Mouse (Mus musculus) ovary, postnatal 14 days (tissue): ENCODE results near the gene Kcnj10.
A peak's percentile ranks its signal among the peaks of the same experiment; 100 is the strongest.

Source experiments
- DNase-seq: peaks from one replicate; pipeline ENCODE4 v3.0.0; 2022; ENCODE audit warnings: low spot score

Gene Kcnj10

DNA sequence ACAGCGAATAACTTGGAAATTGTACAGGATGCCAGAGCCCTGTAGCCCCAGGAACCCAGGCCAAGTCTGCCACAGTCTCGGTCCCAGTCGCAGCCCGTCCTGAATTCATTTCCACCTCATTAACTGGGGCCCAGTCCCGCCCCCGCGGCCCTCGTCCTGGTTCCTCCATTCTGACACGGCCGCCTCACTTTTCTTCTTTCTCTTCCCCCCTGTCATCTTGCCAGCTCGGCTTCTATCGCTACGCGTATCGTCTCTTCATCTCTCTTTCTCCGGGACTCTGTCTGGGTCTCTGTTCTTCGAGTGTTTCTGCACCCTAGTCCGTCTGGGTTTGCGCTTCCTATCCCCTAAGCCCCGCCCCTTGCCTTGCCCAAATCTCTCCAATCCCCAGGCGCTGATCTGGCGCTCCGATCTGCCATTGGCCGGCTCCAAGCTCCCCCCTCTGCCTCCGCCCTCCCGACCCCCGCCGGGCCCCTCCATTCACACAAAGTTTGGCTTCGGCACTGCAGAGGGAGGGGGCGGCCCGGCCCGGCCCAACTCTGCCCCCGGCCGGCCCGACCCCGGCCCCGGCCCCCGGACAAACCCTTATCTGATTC lies at the start of gene Kcnj10:
Kcnj10 (plus strand) TSS at position 482 of the 593 bp plus-strand sequence.
- DNase-seq, result peak; percentile 44

- no peak for DNase-seq
Observed at GRCm38 (mm10) chr1:172292880-172293279, 48.1 kb upstream of the Kcnj10 start.

GRCm38 (mm10) chr1:172293449-172293848 lies 47.6 kb upstream of the Kcnj10 start:
- no peak for DNase-seq

GRCm38 (mm10) chr1:172295751-172296197 lies 45.2 kb upstream of the Kcnj10 start:
- peak; percentile 35 for DNase-seq

GRCm38 (mm10) chr1:172296816-172297510 lies 44.0 kb upstream of the Kcnj10 start:
- peak; percentile 17 for DNase-seq

GRCm38 (mm10) chr1:172297611-172298537 lies 43.1 kb upstream of the Kcnj10 start, which contains the start of gene Atp1a2:
TSS of gene Atp1a2 (minus strand) at chr1:172298064.
- peak; percentile 53 for DNase-seq

- DNase-seq, result no peak
Observed at GRCm38 (mm10) chr1:172299528-172299927, 41.5 kb upstream of the Kcnj10 start.

DNA sequence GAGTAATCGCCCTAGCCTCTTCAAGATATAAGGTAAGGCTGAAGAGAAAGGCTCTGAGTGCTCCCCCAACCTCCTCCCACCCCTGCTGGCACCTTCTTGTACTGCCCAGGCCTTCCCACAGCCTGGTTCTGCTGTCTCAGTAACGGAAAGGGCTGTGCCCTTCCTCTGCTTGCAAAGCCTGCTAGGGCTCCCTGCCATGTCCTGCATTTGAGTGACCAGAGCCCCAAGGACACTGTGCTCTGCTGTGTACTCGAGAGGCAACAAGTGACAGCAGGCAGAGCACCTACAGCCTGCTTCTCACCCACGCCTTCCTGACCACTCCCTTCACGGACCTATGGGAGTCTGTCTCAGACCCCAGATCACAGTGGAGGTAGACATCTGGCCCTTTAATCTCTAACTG lies 40.8 kb upstream of the Kcnj10 start:
- no peak for DNase-seq

GRCm38 (mm10) chr1:172301180-172301579 lies 39.8 kb upstream of the Kcnj10 start:
- DNase-seq, result no peak

DNA sequence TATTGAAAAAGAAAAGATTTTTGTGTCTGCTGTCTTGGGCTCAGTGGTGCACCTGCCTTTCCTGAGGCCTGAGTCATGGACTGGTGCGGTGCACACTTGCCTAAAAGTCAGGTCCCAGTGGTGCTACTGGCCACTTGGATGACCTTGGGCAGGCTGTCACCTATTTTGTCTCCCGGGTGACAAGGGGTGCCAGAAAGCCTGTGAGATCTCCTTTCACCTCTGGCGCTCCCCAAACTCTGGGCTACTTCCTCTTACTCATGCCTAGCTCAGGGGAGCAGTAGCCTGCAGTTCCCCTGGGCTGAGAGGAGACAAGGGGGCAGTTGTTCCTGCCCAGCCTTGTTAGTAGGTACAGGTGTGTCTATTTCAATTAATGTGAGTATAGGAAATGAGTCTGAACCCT lies 38.7 kb upstream of the Kcnj10 start:
- DNase-seq, result no peak

GRCm38 (mm10) chr1:172302851-172303250 lies 38.2 kb upstream of the Kcnj10 start:
- no peak for DNase-seq

DNA sequence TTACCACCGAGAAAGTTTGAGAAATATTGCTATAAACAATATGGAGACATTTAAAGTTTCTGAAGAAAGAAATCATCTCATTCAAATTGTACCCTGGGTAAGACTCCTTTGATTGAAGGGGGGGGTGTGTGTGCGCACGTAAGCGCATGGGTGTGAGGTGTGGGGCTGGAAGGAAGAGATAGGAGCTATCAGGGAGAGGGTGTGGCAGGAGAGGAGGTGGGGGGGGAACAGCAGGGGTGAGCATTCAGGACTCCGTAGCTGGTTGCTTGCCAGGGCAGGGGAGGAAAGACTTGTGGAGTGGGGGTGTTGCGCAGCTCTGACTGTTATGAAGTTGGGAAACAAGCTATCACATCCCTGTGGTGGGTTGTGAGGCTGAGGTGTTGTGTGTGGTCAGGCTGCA lies 36.6 kb upstream of the Kcnj10 start:
- no peak for DNase-seq

- no peak for DNase-seq
Observed at GRCm38 (mm10) chr1:172305153-172305552, 35.9 kb upstream of the Kcnj10 start.

DNA sequence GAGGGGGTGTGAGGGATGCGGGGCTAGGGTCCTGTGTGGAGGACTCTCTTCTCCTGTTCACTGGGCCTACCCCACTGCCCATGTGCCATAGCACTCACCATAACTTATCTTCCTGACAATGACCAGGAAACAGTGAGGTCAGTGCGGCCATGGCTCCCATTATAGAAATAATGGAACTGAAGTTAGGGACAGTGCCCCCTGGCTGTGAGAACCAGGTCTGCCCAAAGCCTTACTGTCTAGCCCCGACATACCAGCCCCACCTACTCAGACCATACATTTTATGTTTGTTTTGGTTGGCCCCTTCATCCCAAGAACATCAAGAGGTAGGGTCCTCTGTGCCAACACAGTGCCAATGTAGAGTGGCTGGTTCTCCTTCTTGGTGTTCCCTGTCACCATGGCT lies 35.4 kb upstream of the Kcnj10 start:
- DNase-seq, result no peak

- no peak for DNase-seq
Observed at GRCm38 (mm10) chr1:172306196-172306595, 34.8 kb upstream of the Kcnj10 start.

GRCm38 (mm10) chr1:172306885-172307284 lies 34.1 kb upstream of the Kcnj10 start:
- DNase-seq, result no peak

DNA sequence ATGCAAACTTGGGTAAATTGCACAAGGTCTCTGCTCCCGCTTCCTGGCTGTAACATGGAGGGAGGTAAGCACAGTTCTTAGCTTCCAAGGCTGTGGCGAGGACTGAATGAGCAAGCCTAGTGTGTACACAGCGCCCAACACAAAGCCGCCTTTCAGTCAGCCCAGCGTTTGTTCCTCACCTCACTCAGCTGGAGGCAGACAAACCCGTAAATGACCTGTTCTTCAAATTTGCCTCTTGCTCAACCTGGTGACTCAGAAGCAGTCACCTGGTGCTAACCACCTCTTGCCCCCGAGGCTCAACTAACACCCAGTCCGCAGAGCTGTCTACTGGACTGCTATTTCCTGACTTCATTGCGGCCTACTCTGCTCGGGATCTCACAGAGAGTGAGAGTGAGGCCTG lies 33.1 kb upstream of the Kcnj10 start:
- DNase-seq, result no peak

DNA sequence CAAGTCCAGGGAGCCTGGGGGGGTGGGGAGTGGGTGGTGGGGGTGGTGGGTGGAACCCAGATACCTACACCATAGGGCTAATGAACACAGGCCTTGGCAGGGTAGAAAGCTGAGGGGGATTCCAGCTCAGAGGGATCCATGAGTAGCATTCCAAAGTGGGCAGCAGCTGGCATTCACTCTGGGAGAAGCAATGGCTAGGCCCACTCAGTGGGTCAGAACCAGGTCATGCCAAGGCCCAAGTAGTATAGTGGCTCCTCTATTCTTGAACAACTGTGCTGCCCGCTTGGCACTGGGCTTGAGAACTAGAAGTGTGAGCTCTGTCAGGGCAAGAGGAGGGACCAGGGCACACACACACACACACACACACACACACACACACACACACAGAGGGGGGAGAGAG lies 32.6 kb upstream of the Kcnj10 start:
- no peak for DNase-seq

- peak; percentile 91 for DNase-seq
Observed at GRCm38 (mm10) chr1:172309699-172310398, 31.2 kb upstream of the Kcnj10 start.

- DNase-seq, result no peak
Observed at GRCm38 (mm10) chr1:172311248-172311906, 29.6 kb upstream of the Kcnj10 start.
